Mouse (Mus musculus): ENCODE measurements around the gene Lyrm9. TPM values are rescaled to one million over a fixed set of nuclear protein-coding genes. Genes with fewer than 3 reads are reported as not detected.
"Not testable (repeated sequence)": the region's sequence is repeated elsewhere in the genome, so short reads cannot be mapped to it uniquely, and the experiment has no call there.

Lyrm9 gene
- polyA plus RNA-seq, 1 experiment from 2014 or later, result 20.7 TPM

- WGBS, result 96% methylated on average over 4 of the region's 4 CpGs
- Histone ChIP-seq H3K27ac (ENCODE audit: low read length) (no peak overlapping the region), H3K4me2 (ENCODE audit: low read depth, low read length) (no peak overlapping the region), H3K9ac (ENCODE audit: low read depth, low read length) (no peak overlapping the region), H3K36me3 (ENCODE audit: control insufficient read depth, insufficient read depth, low read length) (no peaks in the 10 kb centered on the region), H3K27me3 (replicated peaks; ENCODE audit: control insufficient read depth, insufficient read depth, low read length) (no peaks in the 10 kb centered on the region), H3K9me3 (ENCODE audit: control insufficient read depth, low read length) (no peaks in the 10 kb centered on the region), H3K4me1 (ENCODE audit: control insufficient read depth, insufficient read depth, low read length) (no peaks in the 10 kb centered on the region), H3K4me3 (ENCODE audit: low read length) (no peak overlapping the region)
- no peak for ATAC-seq
These were observed 37.5 kb downstream of the Lyrm9 start for GRCm38 (mm10) chr11:78863898-78864297.

GRCm38 (mm10) chr11:78864567-78865278 lies 38.3 kb downstream of the Lyrm9 start:
- H3K9me3 ChIP-seq (ENCODE audit: control insufficient read depth, low read length), result no peaks in the 10 kb centered on the region
- no peaks in the 10 kb centered on the region for H3K4me1 ChIP-seq (ENCODE audit: control insufficient read depth, insufficient read depth, low read length)
- no peak overlapping the region for H3K27ac ChIP-seq (ENCODE audit: low read length)
- no peak overlapping the region for H3K4me2 ChIP-seq (ENCODE audit: low read depth, low read length)
- H3K36me3 ChIP-seq (ENCODE audit: control insufficient read depth, insufficient read depth, low read length), result no peaks in the 10 kb centered on the region
- H3K9ac ChIP-seq (ENCODE audit: low read depth, low read length), result no peak overlapping the region
- 69% methylated on average over 5 of the region's 5 CpGs for WGBS
- no peaks in the 10 kb centered on the region for H3K27me3 ChIP-seq (replicated peaks; ENCODE audit: control insufficient read depth, insufficient read depth, low read length)
- H3K4me3 ChIP-seq (ENCODE audit: low read length), result no peak overlapping the region
- ATAC-seq, result no peak

- ATAC-seq, result no peak
- no peak overlapping the region for H3K9ac ChIP-seq (ENCODE audit: low read depth, low read length)
- WGBS, result 59% methylated on average over 2 of the region's 2 CpGs
These were observed 38.9 kb downstream of the Lyrm9 start for GRCm38 (mm10) chr11:78865314-78865713.

GRCm38 (mm10) chr11:78866486-78866885 lies 40.1 kb downstream of the Lyrm9 start:
- H3K36me3 ChIP-seq (ENCODE audit: control insufficient read depth, insufficient read depth, low read length), result no peaks in the 10 kb centered on the region
- no peaks in the 10 kb centered on the region for H3K9me3 ChIP-seq (ENCODE audit: control insufficient read depth, low read length)
- no peak overlapping the region for H3K9ac ChIP-seq (ENCODE audit: low read depth, low read length)
- WGBS, result 65% methylated on average over 3 of the region's 3 CpGs
- H3K27me3 ChIP-seq (replicated peaks; ENCODE audit: control insufficient read depth, insufficient read depth, low read length), result no peaks in the 10 kb centered on the region
- H3K4me3 ChIP-seq (ENCODE audit: low read length), result no peak overlapping the region
- no peak for ATAC-seq
- no peaks in the 10 kb centered on the region for H3K4me1 ChIP-seq (ENCODE audit: control insufficient read depth, insufficient read depth, low read length)
- no peak overlapping the region for H3K27ac ChIP-seq (ENCODE audit: low read length)
- no peak overlapping the region for H3K4me2 ChIP-seq (ENCODE audit: low read depth, low read length)

More at GRCm38 (mm10) chr11:78865314-78865713, 38.9 kb downstream of the Lyrm9 start:
- Histone ChIP-seq H3K9me3 (ENCODE audit: control insufficient read depth, low read length) (no peaks in the 10 kb centered on the region), H3K4me2 (ENCODE audit: low read depth, low read length) (no peak overlapping the region), H3K36me3 (ENCODE audit: control insufficient read depth, insufficient read depth, low read length) (no peaks in the 10 kb centered on the region), H3K27ac (ENCODE audit: low read length) (no peak overlapping the region), H3K4me1 (ENCODE audit: control insufficient read depth, insufficient read depth, low read length) (no peaks in the 10 kb centered on the region), H3K4me3 (ENCODE audit: low read length) (no peak overlapping the region), H3K27me3 (replicated peaks; ENCODE audit: control insufficient read depth, insufficient read depth, low read length) (no peaks in the 10 kb centered on the region)

GRCm38 (mm10) chr11:78867696-78868095 lies 41.3 kb downstream of the Lyrm9 start:
- Histone ChIP-seq H3K4me1 (ENCODE audit: control insufficient read depth, insufficient read depth, low read length) (no peaks in the 10 kb centered on the region), H3K27me3 (replicated peaks; ENCODE audit: control insufficient read depth, insufficient read depth, low read length) (no peaks in the 10 kb centered on the region), H3K4me2 (ENCODE audit: low read depth, low read length) (no peak overlapping the region), H3K4me3 (ENCODE audit: low read length) (no peak overlapping the region), H3K9ac (ENCODE audit: low read depth, low read length) (no peak overlapping the region), H3K36me3 (ENCODE audit: control insufficient read depth, insufficient read depth, low read length) (no peaks in the 10 kb centered on the region), H3K27ac (ENCODE audit: low read length) (no peak overlapping the region), H3K9me3 (ENCODE audit: control insufficient read depth, low read length) (no peaks in the 10 kb centered on the region)
- ATAC-seq, result peak; percentile 80
- WGBS, result 37% methylated on average over 3 of the region's 3 CpGs

GRCm38 (mm10) chr11:78869205-78869604 lies 42.8 kb downstream of the Lyrm9 start:
- WGBS, result 91% methylated on average over 8 of the region's 8 CpGs
- ATAC-seq; H3K4me2 ChIP-seq (ENCODE audit: low read depth, low read length): not testable (repeated sequence)

GRCm38 (mm10) chr11:78870891-78871290 lies 44.5 kb downstream of the Lyrm9 start:
- Histone ChIP-seq H3K27ac (ENCODE audit: low read length) (no peak overlapping the region), H3K27me3 (replicated peaks; ENCODE audit: control insufficient read depth, insufficient read depth, low read length) (no peaks in the 10 kb centered on the region)
- WGBS, result 88% methylated on average over 4 of the region's 4 CpGs

More at GRCm38 (mm10) chr11:78869205-78869604, 42.8 kb downstream of the Lyrm9 start:
- not testable (repeated sequence) for H3K4me1 ChIP-seq (ENCODE audit: control insufficient read depth, insufficient read depth, low read length); H3K27ac ChIP-seq (ENCODE audit: low read length); H3K4me3 ChIP-seq (ENCODE audit: low read length); H3K9ac ChIP-seq (ENCODE audit: low read depth, low read length); H3K9me3 ChIP-seq (ENCODE audit: control insufficient read depth, low read length); H3K36me3 ChIP-seq (ENCODE audit: control insufficient read depth, insufficient read depth, low read length); H3K27me3 ChIP-seq (replicated peaks; ENCODE audit: control insufficient read depth, insufficient read depth, low read length)

GRCm38 (mm10) chr11:78872782-78873181 lies 46.4 kb downstream of the Lyrm9 start:
- Histone ChIP-seq H3K27me3 (replicated peaks; ENCODE audit: control insufficient read depth, insufficient read depth, low read length) (no peaks in the 10 kb centered on the region), H3K4me2 (ENCODE audit: low read depth, low read length) (no peak overlapping the region), H3K9ac (ENCODE audit: low read depth, low read length) (no peak overlapping the region), H3K27ac (ENCODE audit: low read length) (no peak overlapping the region), H3K36me3 (ENCODE audit: control insufficient read depth, insufficient read depth, low read length) (no peaks in the 10 kb centered on the region), H3K4me3 (ENCODE audit: low read length) (no peak overlapping the region), H3K4me1 (ENCODE audit: control insufficient read depth, insufficient read depth, low read length) (no peaks in the 10 kb centered on the region), H3K9me3 (ENCODE audit: control insufficient read depth, low read length) (no peaks in the 10 kb centered on the region)
- WGBS, result 50% methylated on average over 2 of the region's 2 CpGs
- ATAC-seq, result no peak

More at GRCm38 (mm10) chr11:78870891-78871290, 44.5 kb downstream of the Lyrm9 start:
- H3K4me3 ChIP-seq (ENCODE audit: low read length), result no peak overlapping the region
- H3K9ac ChIP-seq (ENCODE audit: low read depth, low read length), result no peak overlapping the region
- no peaks in the 10 kb centered on the region for H3K36me3 ChIP-seq (ENCODE audit: control insufficient read depth, insufficient read depth, low read length)
- H3K9me3 ChIP-seq (ENCODE audit: control insufficient read depth, low read length), result no peaks in the 10 kb centered on the region
- H3K4me1 ChIP-seq (ENCODE audit: control insufficient read depth, insufficient read depth, low read length), result no peaks in the 10 kb centered on the region
- ATAC-seq, result 0 out of 2 replicates have a peak, but pooled peaks have one; percentile 50
- H3K4me2 ChIP-seq (ENCODE audit: low read depth, low read length), result no peak overlapping the region

- Histone ChIP-seq H3K4me3 (ENCODE audit: low read length) (no peak overlapping the region), H3K27me3 (replicated peaks; ENCODE audit: control insufficient read depth, insufficient read depth, low read length) (no peaks in the 10 kb centered on the region), H3K27ac (ENCODE audit: low read length) (peak overlapping the region; percentile 68; the same call in 1 of the 2 replicates), H3K9me3 (ENCODE audit: control insufficient read depth, low read length) (no peaks in the 10 kb centered on the region), H3K4me1 (ENCODE audit: control insufficient read depth, insufficient read depth, low read length) (peaks cover 4% of the 10 kb centered on the region; the same call in 1 of the 2 replicates), H3K9ac (ENCODE audit: low read depth, low read length) (no peak overlapping the region), H3K4me2 (ENCODE audit: low read depth, low read length) (no peak overlapping the region), H3K36me3 (ENCODE audit: control insufficient read depth, insufficient read depth, low read length) (no peaks in the 10 kb centered on the region)
- ATAC-seq, result peak; percentile 87
- WGBS, result 62% methylated on average over 3 of the region's 3 CpGs
These were observed 53.3 kb downstream of the Lyrm9 start for GRCm38 (mm10) chr11:78879727-78880126.

Data from intestine, embryonic 16.5 days (tissue).